Mouse (Mus musculus) thymus, adult 18-20 months (tissue): ENCODE data around the gene Qser1.

Experiments
- DNase-seq, 2 experiments: peaks; one replicate each; pipeline ENCODE4 v3.0.0; 2022; ENCODE audit warnings: mixed read lengths in 2 of 2

The Qser1 gene

GRCm38 (mm10) chr2:104817555-104818330, 1.2 kb upstream of the Qser1 start:
- no peak for DNase-seq

- DNase-seq = peak; percentile 66 to 73
These were observed 393 bp upstream of the Qser1 start for GRCm38 (mm10) chr2:104816866-104817439.

GRCm38 (mm10) chr2:104815561-104816370, 794 bp downstream of the Qser1 start:
- peak; percentile 27 to 33 for DNase-seq

GRCm38 (mm10) chr2:104814181-104814951, 2.2 kb downstream of the Qser1 start:
- no peak for DNase-seq

GRCm38 (mm10) chr2:104805435-104805834, 11.1 kb downstream of the Qser1 start:
- no peak for DNase-seq

GRCm38 (mm10) chr2:104774763-104775162, 41.8 kb downstream of the Qser1 start:
- DNase-seq = no peak

- DNase-seq = no peak
These were observed 47.9 kb downstream of the Qser1 start for GRCm38 (mm10) chr2:104768697-104769096.

GRCm38 (mm10) chr2:104764018-104764417, 52.5 kb downstream of the Qser1 start:
- no peak for DNase-seq

- DNase-seq = no peak
These were observed 53.3 kb downstream of the Qser1 start for GRCm38 (mm10) chr2:104763134-104763703.

- no peak for DNase-seq
These were observed 65.9 kb downstream of the Qser1 start for GRCm38 (mm10) chr2:104750611-104751010.

- DNase-seq = no peak
These were observed 67.8 kb downstream of the Qser1 start for GRCm38 (mm10) chr2:104748652-104749183.

GRCm38 (mm10) chr2:104746251-104746650, 70.3 kb downstream of the Qser1 start:
- no peak for DNase-seq

- no peak for DNase-seq
These were observed 72.6 kb downstream of the Qser1 start for GRCm38 (mm10) chr2:104743971-104744370.

- DNase-seq = no peak
These were observed 73.4 kb downstream of the Qser1 start for GRCm38 (mm10) chr2:104743160-104743559.

GRCm38 (mm10) chr2:104742741-104743064, 73.9 kb downstream of the Qser1 start, which contains the start of gene Depdc7:
Gene Depdc7, minus strand, starts transcription at chr2:104742878.
- DNase-seq = peak; percentile 71 to 74

GRCm38 (mm10) chr2:104741896-104742740, 74.4 kb downstream of the Qser1 start:
- DNase-seq = peak in 1 of 2 experiments; percentile 3

GRCm38 (mm10) chr2:104741015-104741758, 75.4 kb downstream of the Qser1 start:
- DNase-seq = no peak

GRCm38 (mm10) chr2:104740248-104740949, 76.2 kb downstream of the Qser1 start:
- no peak for DNase-seq

GRCm38 (mm10) chr2:104739691-104740090, 76.9 kb downstream of the Qser1 start:
- no peak for DNase-seq

- DNase-seq = no peak
These were observed 80.3 kb downstream of the Qser1 start for GRCm38 (mm10) chr2:104736241-104736640.
